Mouse (Mus musculus): Measurements from ENCODE around the gene Hs3st1.

DNA sequence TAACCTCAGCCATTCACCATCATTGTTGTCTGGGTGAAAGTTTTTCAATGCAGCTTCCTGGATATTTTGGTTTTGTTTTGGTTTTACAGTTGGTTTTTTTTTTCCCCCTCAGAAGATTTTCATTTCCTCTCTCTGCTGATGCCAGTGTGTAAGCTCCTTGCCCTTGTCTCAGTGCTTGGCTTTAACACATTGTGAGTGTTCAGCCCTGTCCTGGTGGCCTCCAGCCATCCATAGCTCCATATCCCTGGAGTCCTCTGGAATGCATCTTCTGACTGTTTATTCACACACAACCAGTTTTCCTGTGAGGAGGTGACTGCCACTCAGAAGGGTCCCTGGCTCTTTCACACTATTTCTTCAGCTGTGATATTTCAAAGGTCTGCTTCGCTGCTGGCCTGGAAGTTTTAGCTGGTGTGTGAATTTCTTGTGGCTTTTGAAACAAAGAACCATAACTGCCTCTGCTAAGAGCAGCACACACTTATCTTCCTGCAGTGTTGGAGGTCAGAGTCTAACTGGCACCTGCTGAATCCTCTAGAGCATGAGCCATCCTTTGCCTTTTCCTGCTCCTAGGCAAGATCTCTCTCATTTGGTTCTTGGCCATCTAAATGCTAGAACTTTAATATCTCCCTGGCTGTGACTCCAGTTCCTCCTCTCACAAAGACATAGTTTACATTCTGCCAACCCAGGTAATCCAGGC is 21.4 kb downstream of the Hs3st1 start:
- TF ChIP-seq CTCF (IDR thresholded peaks at IDR 0.05; ENCODE audit: low read depth, low read length) (no peak), GATA1 (IDR thresholded peaks at IDR 0.05; ENCODE audit: borderline replicate concordance, low read length) (no peak), TAL1 (conservative IDR thresholded peaks at IDR 0.05; ENCODE audit: low read depth, low read length) (no peak), POLR2AphosphoS5 (IDR thresholded peaks at IDR 0.05; ENCODE audit: insufficient replicate concordance, low read depth, low read length) (no peak), GATA2 (IDR thresholded peaks at IDR 0.05; ENCODE audit: borderline replicate concordance, low read depth, low read length) (no peak)
